Mouse (Mus musculus): ENCODE measurements around the gene Enox1. TPM values are rescaled to one million over a fixed set of nuclear protein-coding genes. Genes with fewer than 3 reads are reported as not detected.

The Enox1 gene
- polyA plus RNA-seq, 1 experiment from 2014 or later, result 1.9 TPM

DNA sequence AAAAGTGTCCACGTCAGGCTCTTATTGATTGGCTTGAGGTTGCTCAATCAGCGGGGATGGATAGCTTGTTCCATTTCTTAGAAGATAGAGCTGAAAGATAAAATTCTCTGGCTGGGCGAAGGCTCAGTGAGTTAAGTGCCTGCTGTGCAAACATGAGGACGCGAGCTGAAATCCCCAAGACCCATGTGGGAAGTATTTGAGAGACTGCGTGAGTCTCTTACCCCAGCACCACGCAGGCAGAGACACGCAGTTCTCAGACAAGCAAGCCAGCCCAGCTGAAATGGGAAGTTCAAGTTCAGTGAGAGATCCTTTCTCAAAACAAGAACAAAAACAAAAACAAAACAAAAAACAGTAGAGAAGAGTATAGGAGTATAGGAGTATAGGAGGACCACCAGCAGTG is 54.3 kb downstream of the Enox1 start:
- Histone ChIP-seq H3K27ac (ENCODE audit: low read depth, low read length) (no peak overlapping the region), H3K27me3 (replicated peaks; ENCODE audit: control insufficient read depth, insufficient read depth, low read length) (no peaks in the 10 kb centered on the region), H3K9me3 (ENCODE audit: control insufficient read depth) (no peaks in the 10 kb centered on the region), H3K9ac (ENCODE audit: low read depth, low read length) (no peak overlapping the region), H3K4me3 (ENCODE audit: low read depth, low read length) (no peak overlapping the region), H3K4me2 (replicated peaks; ENCODE audit: low read depth) (no peak overlapping the region), H3K4me1 (replicated peaks; ENCODE audit: control insufficient read depth, insufficient read depth, low read length) (no peaks in the 10 kb centered on the region), H3K36me3 (ENCODE audit: control insufficient read depth, insufficient read depth) (no peaks in the 10 kb centered on the region)
- WGBS, result 47% methylated on average over 8 of the region's 8 CpGs
- TF ChIP-seq CTCF (IDR thresholded peaks at IDR 0.05; ENCODE audit: low read depth), result no peak
- no peak for ATAC-seq

DNA sequence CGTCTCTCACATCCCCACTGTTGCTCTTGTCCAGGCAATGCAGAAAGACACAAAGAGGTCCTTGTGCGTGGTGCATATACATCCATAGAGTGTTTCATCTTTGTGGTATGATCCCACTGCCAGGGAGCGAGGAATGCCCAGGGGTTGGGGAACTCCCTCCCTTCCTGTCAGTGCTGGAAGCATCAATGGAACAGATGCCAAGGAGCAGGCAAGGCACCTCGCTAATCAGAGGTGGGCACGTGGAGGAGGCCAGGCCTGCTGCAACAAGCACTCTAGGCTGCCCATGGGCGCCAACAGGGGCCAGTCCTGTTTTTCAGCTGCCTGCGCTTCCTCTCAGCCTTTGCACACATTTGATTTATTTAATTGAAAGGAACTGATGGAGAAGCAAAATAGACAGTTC is 56.6 kb downstream of the Enox1 start:
- Histone ChIP-seq H3K9ac (ENCODE audit: low read depth, low read length) (no peak overlapping the region), H3K27me3 (replicated peaks; ENCODE audit: control insufficient read depth, insufficient read depth, low read length) (no peaks in the 10 kb centered on the region), H3K4me1 (replicated peaks; ENCODE audit: control insufficient read depth, insufficient read depth, low read length) (no peaks in the 10 kb centered on the region), H3K36me3 (ENCODE audit: control insufficient read depth, insufficient read depth) (no peaks in the 10 kb centered on the region), H3K9me3 (ENCODE audit: control insufficient read depth) (no peaks in the 10 kb centered on the region), H3K4me3 (ENCODE audit: low read depth, low read length) (no peak overlapping the region), H3K4me2 (replicated peaks; ENCODE audit: low read depth) (no peak overlapping the region), H3K27ac (ENCODE audit: low read depth, low read length) (no peak overlapping the region)
- no peak for TF ChIP-seq CTCF (IDR thresholded peaks at IDR 0.05; ENCODE audit: low read depth)
- WGBS, result 71% methylated on average over 7 of the region's 7 CpGs
- ATAC-seq, result no peak

DNA sequence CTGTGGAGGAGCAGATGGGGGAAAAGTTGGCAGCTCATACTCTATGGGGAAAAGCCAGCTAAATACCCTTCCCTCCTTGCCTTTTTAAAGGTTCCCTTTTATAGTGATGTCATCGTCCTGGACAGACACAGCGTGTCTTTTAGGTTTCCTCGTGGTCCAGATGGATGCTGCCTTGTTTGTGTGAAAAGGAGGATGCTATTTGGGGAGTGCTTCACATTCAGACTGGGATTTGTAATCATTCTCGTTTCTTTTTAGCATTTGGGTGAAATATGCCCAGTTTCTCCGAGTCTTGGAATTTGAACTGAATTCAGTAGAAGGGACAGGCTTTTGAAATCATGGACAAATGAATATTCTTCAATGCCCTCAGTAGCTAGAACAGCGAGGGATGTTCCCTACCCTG is 58.3 kb downstream of the Enox1 start:
- WGBS, result 82% methylated on average over 6 of the region's 6 CpGs
- Histone ChIP-seq H3K27ac (ENCODE audit: low read depth, low read length) (no peak overlapping the region), H3K9me3 (ENCODE audit: control insufficient read depth) (no peaks in the 10 kb centered on the region), H3K9ac (ENCODE audit: low read depth, low read length) (no peak overlapping the region), H3K4me3 (ENCODE audit: low read depth, low read length) (no peak overlapping the region), H3K4me2 (replicated peaks; ENCODE audit: low read depth) (no peak overlapping the region), H3K4me1 (replicated peaks; ENCODE audit: control insufficient read depth, insufficient read depth, low read length) (no peaks in the 10 kb centered on the region), H3K36me3 (ENCODE audit: control insufficient read depth, insufficient read depth) (no peaks in the 10 kb centered on the region), H3K27me3 (replicated peaks; ENCODE audit: control insufficient read depth, insufficient read depth, low read length) (no peaks in the 10 kb centered on the region)
- ATAC-seq, result no peak
- no peak for TF ChIP-seq CTCF (IDR thresholded peaks at IDR 0.05; ENCODE audit: low read depth)

DNA sequence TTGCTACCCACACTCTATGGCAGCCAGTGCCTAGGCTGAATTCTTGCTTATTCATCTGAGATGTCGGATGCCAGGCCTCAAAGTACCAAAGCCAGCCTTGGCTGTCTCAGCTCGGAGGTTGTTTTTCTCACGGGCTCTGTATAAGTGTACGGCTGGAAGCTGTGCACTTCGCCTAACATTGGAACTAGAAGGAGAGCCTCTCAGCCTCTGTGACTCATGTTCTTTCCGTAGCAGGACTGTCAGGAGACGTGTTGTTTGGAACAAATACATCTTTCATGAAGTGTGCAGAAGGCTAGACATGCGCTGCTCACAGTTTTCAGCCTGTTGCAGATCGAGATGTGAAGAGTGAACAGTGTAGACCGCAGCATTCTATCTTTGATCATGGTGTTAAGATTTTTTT is 68.8 kb downstream of the Enox1 start:
- H3K9ac ChIP-seq (ENCODE audit: low read depth, low read length), result no peak overlapping the region
- no peak overlapping the region for H3K27ac ChIP-seq (ENCODE audit: low read depth, low read length)
- WGBS, result 81% methylated on average over 10 of the region's 10 CpGs
- H3K4me3 ChIP-seq (ENCODE audit: low read depth, low read length), result no peak overlapping the region
- no peak overlapping the region for H3K4me2 ChIP-seq (replicated peaks; ENCODE audit: low read depth)
- no peak for ATAC-seq
- H3K4me1 ChIP-seq (replicated peaks; ENCODE audit: control insufficient read depth, insufficient read depth, low read length), result no peaks in the 10 kb centered on the region
- H3K36me3 ChIP-seq (ENCODE audit: control insufficient read depth, insufficient read depth), result no peaks in the 10 kb centered on the region
- no peaks in the 10 kb centered on the region for H3K9me3 ChIP-seq (ENCODE audit: control insufficient read depth)
- no peak for TF ChIP-seq CTCF (IDR thresholded peaks at IDR 0.05; ENCODE audit: low read depth)
- H3K27me3 ChIP-seq (replicated peaks; ENCODE audit: control insufficient read depth, insufficient read depth, low read length), result no peaks in the 10 kb centered on the region

DNA sequence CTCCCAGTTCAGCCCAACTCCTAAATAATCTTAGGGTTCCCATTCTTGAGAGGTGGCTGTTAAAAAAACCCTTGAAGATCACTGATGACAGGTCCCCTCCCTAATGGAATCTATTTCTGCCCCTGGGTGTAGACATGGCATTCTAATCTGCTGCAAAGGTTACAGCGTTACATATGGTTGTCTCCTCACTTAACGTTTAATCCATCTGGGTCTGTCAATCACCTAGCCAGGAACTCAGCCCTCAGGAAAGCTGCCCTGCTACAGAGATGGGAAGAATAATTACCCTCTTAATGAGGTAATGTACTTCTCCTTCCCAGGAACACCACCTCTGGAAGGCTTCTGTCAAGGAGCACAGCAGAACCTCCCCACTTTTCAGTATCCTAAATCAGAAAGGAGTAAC is 82.2 kb downstream of the Enox1 start:
- H3K27ac ChIP-seq (ENCODE audit: low read depth, low read length), result no peak overlapping the region
- 83% methylated on average over 2 of the region's 2 CpGs for WGBS
- ATAC-seq, result no peak

DNA sequence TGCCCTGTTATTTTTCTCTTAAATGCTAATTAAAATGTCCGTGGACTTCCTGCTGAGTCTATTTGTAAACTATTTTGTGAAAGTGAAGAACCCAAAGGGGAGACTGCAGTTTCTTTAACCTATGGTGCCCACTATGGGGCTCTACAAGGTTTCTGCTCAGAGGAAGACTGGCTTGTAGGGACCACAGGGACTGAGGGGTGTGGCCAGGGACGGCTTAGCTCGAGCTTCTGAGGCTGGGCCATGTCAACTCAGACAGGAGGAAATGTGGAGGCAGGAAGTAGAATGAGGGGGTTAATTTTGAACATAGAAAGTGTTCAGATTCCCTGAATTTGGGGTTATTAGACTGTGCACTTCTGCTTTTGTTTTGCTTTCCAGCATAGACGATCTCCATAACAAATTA is 82.8 kb downstream of the Enox1 start:
- H3K9ac ChIP-seq (ENCODE audit: low read depth, low read length), result no peak overlapping the region
- H3K27me3 ChIP-seq (replicated peaks; ENCODE audit: control insufficient read depth, insufficient read depth, low read length), result no peaks in the 10 kb centered on the region
- no peaks in the 10 kb centered on the region for H3K36me3 ChIP-seq (ENCODE audit: control insufficient read depth, insufficient read depth)
- WGBS, result 32% methylated on average over 4 of the region's 4 CpGs
- no peak for TF ChIP-seq CTCF (IDR thresholded peaks at IDR 0.05; ENCODE audit: low read depth)
- H3K4me3 ChIP-seq (ENCODE audit: low read depth, low read length), result no peak overlapping the region
- no peak overlapping the region for H3K4me2 ChIP-seq (replicated peaks; ENCODE audit: low read depth)
- no peak overlapping the region for H3K27ac ChIP-seq (ENCODE audit: low read depth, low read length)
- no peak for ATAC-seq
- H3K9me3 ChIP-seq (ENCODE audit: control insufficient read depth), result no peaks in the 10 kb centered on the region
- no peaks in the 10 kb centered on the region for H3K4me1 ChIP-seq (replicated peaks; ENCODE audit: control insufficient read depth, insufficient read depth, low read length)

More for the DNA sequence above, 82.2 kb downstream of the Enox1 start:
- Histone ChIP-seq H3K4me1 (replicated peaks; ENCODE audit: control insufficient read depth, insufficient read depth, low read length) (no peaks in the 10 kb centered on the region), H3K9ac (ENCODE audit: low read depth, low read length) (no peak overlapping the region), H3K36me3 (ENCODE audit: control insufficient read depth, insufficient read depth) (no peaks in the 10 kb centered on the region), H3K4me3 (ENCODE audit: low read depth, low read length) (no peak overlapping the region), H3K27me3 (replicated peaks; ENCODE audit: control insufficient read depth, insufficient read depth, low read length) (no peaks in the 10 kb centered on the region), H3K4me2 (replicated peaks; ENCODE audit: low read depth) (no peak overlapping the region), H3K9me3 (ENCODE audit: control insufficient read depth) (no peaks in the 10 kb centered on the region)
- no peak for TF ChIP-seq CTCF (IDR thresholded peaks at IDR 0.05; ENCODE audit: low read depth)

DNA sequence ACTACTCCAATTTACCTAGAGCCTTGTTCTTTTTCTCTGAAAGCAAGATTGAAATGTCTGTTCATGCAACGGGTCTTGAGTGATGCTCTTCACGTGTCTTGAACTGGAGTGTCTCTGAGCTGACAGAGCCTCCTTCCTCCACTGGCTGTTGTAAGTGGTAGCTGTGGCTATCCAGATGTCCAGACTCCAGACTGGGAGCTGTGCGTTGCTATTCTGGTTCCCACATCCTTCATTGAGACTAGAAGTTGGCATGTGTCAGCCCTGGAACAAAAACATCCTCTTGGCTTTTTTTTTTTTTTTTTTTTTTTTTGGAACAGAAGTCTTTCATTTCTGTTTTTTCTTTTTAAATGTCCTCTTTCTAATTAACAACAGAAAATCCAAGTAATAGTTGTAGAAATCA is 90.4 kb downstream of the Enox1 start:
- TF ChIP-seq CTCF (IDR thresholded peaks at IDR 0.05; ENCODE audit: low read depth), result no peak
- no peaks in the 10 kb centered on the region for H3K27me3 ChIP-seq (replicated peaks; ENCODE audit: control insufficient read depth, insufficient read depth, low read length)
- no peaks in the 10 kb centered on the region for H3K9me3 ChIP-seq (ENCODE audit: control insufficient read depth)
- H3K4me3 ChIP-seq (ENCODE audit: low read depth, low read length), result no peak overlapping the region
- H3K4me2 ChIP-seq (replicated peaks; ENCODE audit: low read depth), result no peak overlapping the region
- 75% methylated on average over 3 of the region's 3 CpGs for WGBS
- no peak overlapping the region for H3K27ac ChIP-seq (ENCODE audit: low read depth, low read length)
- H3K4me1 ChIP-seq (replicated peaks; ENCODE audit: control insufficient read depth, insufficient read depth, low read length), result no peaks in the 10 kb centered on the region
- no peak overlapping the region for H3K9ac ChIP-seq (ENCODE audit: low read depth, low read length)
- no peak for ATAC-seq
- H3K36me3 ChIP-seq (ENCODE audit: control insufficient read depth, insufficient read depth), result no peaks in the 10 kb centered on the region

Measured in intestine, postnatal 0 days (tissue).